ENCODE assay signal across 10 mouse cellular contexts in genomic region chr8:88928675-88929377, GRCm38 (mm10).
DNase-seq lines count a peak whose midpoint lies in the region; ATAC-seq lines count a peak whose summit lies in the region.
"Had no signal": no experiment of that assay in that cellular context is flagged by ENCODE, and none has a peak within 500 bp of the region (broad histone marks: within the 10 kb centered on the region; RNA-seq: fewer than 3 reads in every experiment).

No protein-coding gene starts in this region.

- 33% methylated on average over 7 of the region's 7 CpGs for WGBS in kidney, embryonic 15.5 days

- no peak overlapping the region for H3K9ac ChIP-seq in kidney, embryonic 15.5 days

- H3K4me1 ChIP-seq in kidney, embryonic 15.5 days: peaks cover 14% of the 10 kb centered on the region

- no peak for DNase-seq in kidney, adult 18-20 months
- peak; percentile 50 to 53 for DNase-seq in right cerebral cortex, postnatal 10 days (ENCODE audit: low spot score in 2 of 2)
- no peak for DNase-seq in right cerebral cortex, postnatal 14 days
- peak; percentile 20 to 21 for DNase-seq in kidney, postnatal 36 days
- no peak for DNase-seq in frontal cortex, postnatal 25 days (ENCODE audit: low spot score in 2 of 2)
- DNase-seq in frontal cortex, postnatal 14 days (ENCODE audit: low spot score in 2 of 2): no peak
- DNase-seq: gastrocnemius, postnatal 10 days; spleen, adult 18-20 months; thymus, postnatal 25 days had no signal

- H3K4me3 ChIP-seq in kidney, embryonic 15.5 days (replicated peaks): no peak overlapping the region

- no peak overlapping the region for H3K4me2 ChIP-seq in kidney, embryonic 15.5 days

- no peak for ATAC-seq in kidney, embryonic 15.5 days (replicated peaks; ENCODE audit: low FRiP score)

- peak overlapping the region; percentile 1; the same call in 1 of the 2 replicates for H3K27ac ChIP-seq in kidney, embryonic 15.5 days

- H3K27me3 ChIP-seq in kidney, embryonic 15.5 days: no peaks in the 10 kb centered on the region

- no peaks in the 10 kb centered on the region for H3K9me3 ChIP-seq in kidney, embryonic 15.5 days (replicated peaks)

- no peaks in the 10 kb centered on the region for H3K36me3 ChIP-seq in kidney, embryonic 15.5 days

Comparison
In these comparisons a context has a peak if more than half of its experiments do, and no peak if none do; other contexts are left out.
1. DNase-seq: peak in right cerebral cortex, postnatal 10 days (2 of 2) and kidney, postnatal 36 days (2 of 2); none in kidney, adult 18-20 months (single experiment), right cerebral cortex, postnatal 14 days (single experiment), frontal cortex, postnatal 25 days (0 of 2) and frontal cortex, postnatal 14 days (0 of 2).